Mouse (Mus musculus): ENCODE data around the gene Cdhr3. TPM values are rescaled to one million over a fixed set of nuclear protein-coding genes. Genes with fewer than 3 reads are reported as not detected.

Cdhr3 gene
- total RNA-seq, 2 experiments from 2014 or later, result 1.4 to 2.4 TPM

- intact Hi-C loops (cut with DNase I), result loop anchor here (5.0 kb wide), 3 partner anchors 304 to 399 kb away; partner anchors contain the start of gene Twistnb
- TF ChIP-seq CTCF (IDR thresholded peaks at IDR 0.05), result no peak
- no peak for DNase-seq (ENCODE audit: extremely low spot score in 1 of 2, low spot score in 2 of 2)
Observed at GRCm38 (mm10) chr12:33028708-33029107, 64.0 kb downstream of the Cdhr3 start.

GRCm38 (mm10) chr12:33028109-33028691 lies 64.5 kb downstream of the Cdhr3 start:
- no peak for DNase-seq (ENCODE audit: extremely low spot score in 1 of 2, low spot score in 2 of 2)

More at GRCm38 (mm10) chr12:33028708-33029107, 64.0 kb downstream of the Cdhr3 start:
- Histone ChIP-seq H3K27ac (no peak overlapping the region), H3K4me3 (no peak overlapping the region)

GRCm38 (mm10) chr12:33027093-33027492 lies 65.6 kb downstream of the Cdhr3 start:
- peak; percentile 93 for TF ChIP-seq CTCF (IDR thresholded peaks at IDR 0.05)
- intact Hi-C loops (cut with DNase I), result loop anchor here (1.0 to 5.0 kb wide), 5 partner anchors 82 to 400 kb away; partner anchors contain the start of genes Atxn7l1 and Twistnb
- peak; percentile 72 to 74 for DNase-seq (ENCODE audit: extremely low spot score in 1 of 2, low spot score in 2 of 2)
- no peak overlapping the region for H3K4me3 ChIP-seq
- H3K27ac ChIP-seq, result no peak overlapping the region

More at GRCm38 (mm10) chr12:33028109-33028691, 64.5 kb downstream of the Cdhr3 start:
- Histone ChIP-seq H3K4me3 (no peak overlapping the region), H3K27ac (no peak overlapping the region)
- intact Hi-C loops (cut with DNase I), result loop anchor here (5.0 kb wide), 3 partner anchors 304 to 399 kb away; partner anchors contain the start of gene Twistnb
- TF ChIP-seq CTCF (IDR thresholded peaks at IDR 0.05), result peak; percentile 49

- Histone ChIP-seq H3K4me3 (no peak overlapping the region), H3K27ac (no peak overlapping the region)
- TF ChIP-seq CTCF (IDR thresholded peaks at IDR 0.05), result no peak
- intact Hi-C loops (cut with DNase I), result no loop called here
- no peak for DNase-seq (ENCODE audit: extremely low spot score in 1 of 2, low spot score in 2 of 2)
Observed at GRCm38 (mm10) chr12:33024524-33024923, 68.2 kb downstream of the Cdhr3 start.

- no peak for TF ChIP-seq CTCF (IDR thresholded peaks at IDR 0.05)
- H3K4me3 ChIP-seq, result no peak overlapping the region
- no peak overlapping the region for H3K27ac ChIP-seq
- no peak for DNase-seq (ENCODE audit: extremely low spot score in 1 of 2, low spot score in 2 of 2)
- intact Hi-C loops (cut with DNase I), result no loop called here
Observed at GRCm38 (mm10) chr12:33021751-33022150, 70.9 kb downstream of the Cdhr3 start.

GRCm38 (mm10) chr12:33021140-33021539 lies 71.5 kb downstream of the Cdhr3 start:
- intact Hi-C loops (cut with DNase I), result no loop called here
- Histone ChIP-seq H3K27ac (no peak overlapping the region), H3K4me3 (no peak overlapping the region)
- no peak for DNase-seq (ENCODE audit: extremely low spot score in 1 of 2, low spot score in 2 of 2)
- no peak for TF ChIP-seq CTCF (IDR thresholded peaks at IDR 0.05)

- no peak overlapping the region for H3K27ac ChIP-seq
- no peak overlapping the region for H3K4me3 ChIP-seq
- intact Hi-C loops (cut with DNase I), result no loop called here
- DNase-seq (ENCODE audit: extremely low spot score in 1 of 2, low spot score in 2 of 2), result no peak
- no peak for TF ChIP-seq CTCF (IDR thresholded peaks at IDR 0.05)
Observed at GRCm38 (mm10) chr12:33020011-33020410, 72.7 kb downstream of the Cdhr3 start.

- TF ChIP-seq CTCF (IDR thresholded peaks at IDR 0.05), result no peak
- intact Hi-C loops (cut with DNase I), result loop anchor here (10.0 kb wide), 1 partner anchor 384 kb away; no protein-coding TSS in a partner anchor
Observed at GRCm38 (mm10) chr12:33018601-33019000, 74.1 kb downstream of the Cdhr3 start.

GRCm38 (mm10) chr12:33016824-33017705 lies 75.6 kb downstream of the Cdhr3 start:
- no peak for DNase-seq (ENCODE audit: extremely low spot score in 1 of 2, low spot score in 2 of 2)
- intact Hi-C loops (cut with DNase I), result loop anchor here (10.0 kb wide), 1 partner anchor 382 kb away; no protein-coding TSS in a partner anchor
- H3K4me3 ChIP-seq, result no peak overlapping the region
- no peak overlapping the region for H3K27ac ChIP-seq
- TF ChIP-seq CTCF (IDR thresholded peaks at IDR 0.05), result no peak

More at GRCm38 (mm10) chr12:33018601-33019000, 74.1 kb downstream of the Cdhr3 start:
- no peak for DNase-seq (ENCODE audit: extremely low spot score in 1 of 2, low spot score in 2 of 2)
- no peak overlapping the region for H3K27ac ChIP-seq
- H3K4me3 ChIP-seq, result no peak overlapping the region

GRCm38 (mm10) chr12:33015103-33015502 lies 77.6 kb downstream of the Cdhr3 start:
- Histone ChIP-seq H3K4me3 (no peak overlapping the region), H3K27ac (no peak overlapping the region)
- intact Hi-C loops (cut with DNase I), result loop anchor here (10.0 kb wide), 1 partner anchor 380 kb away; no protein-coding TSS in a partner anchor
- no peak for TF ChIP-seq CTCF (IDR thresholded peaks at IDR 0.05)
- no peak for DNase-seq (ENCODE audit: extremely low spot score in 1 of 2, low spot score in 2 of 2)

GRCm38 (mm10) chr12:33014050-33014796 lies 78.5 kb downstream of the Cdhr3 start:
- DNase-seq (ENCODE audit: extremely low spot score in 1 of 2, low spot score in 2 of 2), result no peak
- no peak overlapping the region for H3K27ac ChIP-seq
- TF ChIP-seq CTCF (IDR thresholded peaks at IDR 0.05), result no peak
- intact Hi-C loops (cut with DNase I), result loop anchor here (5.0 to 10.0 kb wide), 2 partner anchors 62 to 379 kb away; partner anchors contain the start of gene Sypl
- H3K4me3 ChIP-seq, result no peak overlapping the region
